Mouse (Mus musculus): ENCODE data around the gene Zfp579. TPM values are rescaled to one million over a fixed set of nuclear protein-coding genes. Genes with fewer than 3 reads are reported as not detected.

Gene Zfp579
- polyA plus RNA-seq, 1 experiment from 2014 or later, result 57.0 TPM

DNA sequence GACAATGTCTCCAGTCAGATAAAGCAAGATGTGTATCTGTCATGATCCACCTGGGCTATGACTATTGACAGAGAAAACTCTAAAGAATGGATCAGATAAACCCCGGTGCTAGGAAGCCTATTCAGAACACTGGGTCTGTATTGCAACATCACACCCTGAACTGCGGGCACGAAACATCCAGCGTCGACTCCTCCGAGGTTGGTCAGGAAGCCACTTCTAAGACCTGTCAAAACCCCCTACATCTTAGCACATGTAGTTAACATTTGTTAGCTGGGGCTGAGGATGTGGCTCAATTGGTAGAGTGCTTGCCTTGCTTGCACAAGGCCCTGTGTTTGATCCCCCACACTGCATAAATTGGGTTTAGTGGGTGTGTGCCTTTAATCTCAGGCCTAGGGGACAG lies 47.6 kb downstream of the Zfp579 start:
- Histone ChIP-seq H3K4me1 (peaks cover 3% of the 10 kb centered on the region; the same call in 1 of the 2 replicates), H3K27me3 (replicated peaks) (no peaks in the 10 kb centered on the region), H3K4me3 (replicated peaks) (no peak overlapping the region), H3K27ac (replicated peaks) (no peak overlapping the region), H3K9me3 (replicated peaks) (no peaks in the 10 kb centered on the region), H3K4me2 (no peak overlapping the region), H3K36me3 (no peaks in the 10 kb centered on the region), H3K9ac (replicated peaks) (no peak overlapping the region)
- WGBS, result 90% methylated on average over 6 of the region's 6 CpGs
- ATAC-seq (ENCODE audit: low FRiP score), result no peak

DNA sequence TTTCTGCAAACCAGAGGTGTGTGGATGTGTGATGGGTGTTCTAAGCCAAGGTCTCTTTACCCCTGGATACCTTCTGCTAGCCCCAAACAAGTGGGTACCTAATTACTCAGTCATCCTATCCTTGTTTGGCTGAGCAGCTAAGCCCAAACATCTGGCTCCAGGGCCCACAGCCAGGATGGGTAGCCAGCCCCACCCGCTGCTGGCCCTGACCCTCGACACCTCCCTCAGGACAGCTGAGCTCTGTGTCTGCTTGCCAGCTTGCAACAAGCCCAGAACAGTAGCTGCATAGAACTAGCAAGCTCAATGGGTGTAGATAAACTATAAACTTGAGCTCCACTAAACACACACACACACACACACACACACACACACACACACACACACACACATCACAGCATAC lies 48.1 kb downstream of the Zfp579 start:
- Histone ChIP-seq H3K9me3 (replicated peaks) (no peaks in the 10 kb centered on the region), H3K36me3 (no peaks in the 10 kb centered on the region), H3K27ac (replicated peaks) (no peak overlapping the region), H3K27me3 (replicated peaks) (no peaks in the 10 kb centered on the region), H3K4me2 (no peak overlapping the region), H3K4me3 (replicated peaks) (no peak overlapping the region), H3K4me1 (peaks cover 6% of the 10 kb centered on the region; the same call in 1 of the 2 replicates), H3K9ac (replicated peaks) (no peak overlapping the region)
- ATAC-seq (ENCODE audit: low FRiP score), result no peak
- WGBS, result 61% methylated on average over 2 of the region's 2 CpGs

DNA sequence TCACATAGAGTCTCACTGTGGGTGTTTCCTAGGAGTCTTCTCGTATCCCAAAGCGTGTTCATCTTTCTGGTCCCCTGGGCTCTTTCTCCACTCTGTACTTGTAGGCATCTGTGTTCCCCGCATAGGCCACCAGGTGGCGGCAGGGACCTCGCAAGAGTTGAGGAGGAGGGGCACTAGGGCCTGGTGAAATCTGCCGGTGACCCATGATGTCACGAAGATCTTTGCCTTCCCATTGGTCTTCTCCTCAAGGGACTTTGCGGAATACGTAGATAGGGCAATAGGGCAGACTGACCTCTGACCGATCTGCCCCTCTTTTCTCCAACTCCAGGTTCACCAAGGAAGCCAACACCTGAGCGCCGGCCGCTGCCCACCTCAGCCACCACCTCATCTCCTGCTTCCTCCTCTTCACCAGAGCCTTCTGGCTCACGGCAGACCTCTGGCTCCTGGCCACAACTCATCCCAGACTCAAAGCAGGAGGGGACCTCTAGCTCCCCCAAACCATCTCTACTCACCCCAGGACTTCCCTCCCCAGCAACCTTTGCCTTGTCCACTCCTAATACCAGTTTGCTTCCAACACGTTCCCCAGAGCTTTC lies 52.6 kb downstream of the Zfp579 start:
- Histone ChIP-seq H3K27me3 (replicated peaks) (no peaks in the 10 kb centered on the region), H3K4me3 (replicated peaks) (peak overlapping the region; percentile 37), H3K9ac (replicated peaks) (0 out of 2 replicates have a peak overlapping the region, but pooled peaks have one; percentile 20), H3K27ac (replicated peaks) (no peak overlapping the region), H3K36me3 (no peaks in the 10 kb centered on the region), H3K4me2 (peak overlapping the region; percentile 57), H3K9me3 (replicated peaks) (no peaks in the 10 kb centered on the region), H3K4me1 (peaks cover 6% of the 10 kb centered on the region; the same call in 1 of the 2 replicates)
- 22% methylated on average over 15 of the region's 15 CpGs for WGBS
- peak; percentile 76 for ATAC-seq (ENCODE audit: low FRiP score)

- Histone ChIP-seq H3K9me3 (replicated peaks) (no peaks in the 10 kb centered on the region), H3K4me3 (replicated peaks) (no peak overlapping the region), H3K27me3 (replicated peaks) (no peaks in the 10 kb centered on the region), H3K4me2 (no peak overlapping the region), H3K9ac (replicated peaks) (no peak overlapping the region), H3K36me3 (no peaks in the 10 kb centered on the region), H3K27ac (replicated peaks) (no peak overlapping the region), H3K4me1 (peaks cover 6% of the 10 kb centered on the region; the same call in 1 of the 2 replicates)
- ATAC-seq (ENCODE audit: low FRiP score), result no peak
- 56% methylated on average over 5 of the region's 5 CpGs for WGBS
Measured at GRCm38 (mm10) chr7:4942673-4943072, 53.3 kb downstream of the Zfp579 start.

DNA sequence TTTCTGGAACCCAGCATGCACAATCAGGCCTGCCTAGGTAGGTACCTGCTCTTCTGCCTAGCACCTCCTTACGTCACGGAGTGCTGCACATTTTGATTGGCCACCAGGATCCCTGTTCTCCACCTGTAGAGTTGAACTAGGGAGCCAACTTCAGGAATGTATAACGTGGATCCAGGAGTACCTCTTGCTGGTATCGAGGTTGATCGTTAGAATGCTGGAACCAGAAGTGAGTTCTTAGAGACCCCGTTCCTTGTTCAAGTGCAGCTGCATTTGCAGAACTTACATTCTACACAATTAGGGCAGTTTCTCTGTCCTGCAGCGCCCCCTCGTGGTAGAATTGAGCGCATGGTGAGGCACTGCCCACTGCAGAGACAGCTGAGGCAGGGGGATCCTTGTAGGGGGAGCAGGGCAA lies 55.9 kb downstream of the Zfp579 start:
- ATAC-seq (ENCODE audit: low FRiP score), result peak; percentile 64
- 16% methylated on average over 9 of the region's 9 CpGs for WGBS
- Histone ChIP-seq H3K27me3 (replicated peaks) (no peaks in the 10 kb centered on the region), H3K4me2 (no peak overlapping the region), H3K4me1 (peaks cover 6% of the 10 kb centered on the region; the same call in 1 of the 2 replicates), H3K4me3 (replicated peaks) (no peak overlapping the region), H3K27ac (replicated peaks) (no peak overlapping the region), H3K9ac (replicated peaks) (no peak overlapping the region), H3K9me3 (replicated peaks) (no peaks in the 10 kb centered on the region), H3K36me3 (no peaks in the 10 kb centered on the region)

GRCm38 (mm10) chr7:4938456-4938855 lies 57.5 kb downstream of the Zfp579 start:
- ATAC-seq (ENCODE audit: low FRiP score), result no peak
- whole genome bisulfite sequencing, result 36% methylated on average over 2 of the region's 2 CpGs
- no peak overlapping the region for H3K4me3 ChIP-seq (replicated peaks)

GRCm38 (mm10) chr7:4937392-4937791 lies 58.6 kb downstream of the Zfp579 start:
- H3K4me2 ChIP-seq, result no peak overlapping the region
- WGBS, result 79% methylated on average over 11 of the region's 11 CpGs
- H3K4me3 ChIP-seq (replicated peaks), result no peak overlapping the region
- no peaks in the 10 kb centered on the region for H3K4me1 ChIP-seq
- H3K9ac ChIP-seq (replicated peaks), result no peak overlapping the region
- no peak for ATAC-seq (ENCODE audit: low FRiP score)
- H3K36me3 ChIP-seq, result no peaks in the 10 kb centered on the region
- no peaks in the 10 kb centered on the region for H3K9me3 ChIP-seq (replicated peaks)
- no peaks in the 10 kb centered on the region for H3K27me3 ChIP-seq (replicated peaks)
- H3K27ac ChIP-seq (replicated peaks), result no peak overlapping the region

More at GRCm38 (mm10) chr7:4938456-4938855, 57.5 kb downstream of the Zfp579 start:
- H3K27me3 ChIP-seq (replicated peaks), result no peaks in the 10 kb centered on the region
- peaks cover 4% of the 10 kb centered on the region; the same call in 1 of the 2 replicates for H3K4me1 ChIP-seq
- no peaks in the 10 kb centered on the region for H3K9me3 ChIP-seq (replicated peaks)
- H3K36me3 ChIP-seq, result no peaks in the 10 kb centered on the region
- no peak overlapping the region for H3K9ac ChIP-seq (replicated peaks)
- no peak overlapping the region for H3K27ac ChIP-seq (replicated peaks)
- H3K4me2 ChIP-seq, result no peak overlapping the region

DNA sequence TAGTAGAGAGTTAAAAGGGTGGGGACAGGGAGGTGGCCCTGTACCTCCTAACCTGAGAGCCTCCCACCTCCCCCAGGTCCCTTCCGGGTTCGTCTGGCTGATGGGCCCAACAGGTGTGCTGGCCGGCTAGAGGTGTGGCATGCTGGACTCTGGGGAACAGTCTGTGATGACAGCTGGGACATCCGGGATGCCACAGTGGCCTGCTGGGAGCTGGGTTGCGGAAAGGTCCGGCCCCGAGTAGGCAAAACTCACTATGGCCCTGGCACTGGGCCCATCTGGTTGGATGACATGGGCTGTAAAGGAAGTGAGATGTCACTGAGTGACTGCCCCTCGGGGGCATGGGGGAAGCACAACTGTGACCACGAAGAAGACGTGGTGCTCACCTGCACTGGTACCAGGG lies 59.1 kb downstream of the Zfp579 start:
- H3K4me2 ChIP-seq, result no peak overlapping the region
- WGBS, result 81% methylated on average over 10 of the region's 10 CpGs
- no peak overlapping the region for H3K9ac ChIP-seq (replicated peaks)
- H3K4me1 ChIP-seq, result no peaks in the 10 kb centered on the region
- no peak overlapping the region for H3K4me3 ChIP-seq (replicated peaks)
- no peak overlapping the region for H3K27ac ChIP-seq (replicated peaks)
- H3K36me3 ChIP-seq, result no peaks in the 10 kb centered on the region
- ATAC-seq (ENCODE audit: low FRiP score), result no peak
- H3K27me3 ChIP-seq (replicated peaks), result no peaks in the 10 kb centered on the region
- H3K9me3 ChIP-seq (replicated peaks), result no peaks in the 10 kb centered on the region

- H3K4me1 ChIP-seq, result no peaks in the 10 kb centered on the region
- no peaks in the 10 kb centered on the region for H3K36me3 ChIP-seq
- H3K9ac ChIP-seq (replicated peaks), result no peak overlapping the region
- H3K4me3 ChIP-seq (replicated peaks), result no peak overlapping the region
- no peaks in the 10 kb centered on the region for H3K27me3 ChIP-seq (replicated peaks)
- WGBS, result 84% methylated on average over 4 of the region's 4 CpGs
- no peaks in the 10 kb centered on the region for H3K9me3 ChIP-seq (replicated peaks)
- H3K27ac ChIP-seq (replicated peaks), result no peak overlapping the region
- H3K4me2 ChIP-seq, result no peak overlapping the region
- no peak for ATAC-seq (ENCODE audit: low FRiP score)
Measured at GRCm38 (mm10) chr7:4934160-4934914, 61.6 kb downstream of the Zfp579 start.

Other genes with a start within 250 kb of the Zfp579 start
- 26.3 and 38.6 TPM in 2 replicates for gene Cox6b2, start 243.1 kb downstream of the Zfp579 start, polyA plus RNA-seq (2015; fragmentation: Nextera tagmentation; extraction: Ambion mirVana)
- gene Fam71e2, start 224.9 kb downstream of the Zfp579 start, polyA plus RNA-seq (2015; fragmentation: Nextera tagmentation; extraction: Ambion mirVana), result not detected in 2 replicates
- 0.90 and 1.0 TPM in 2 replicates for gene Il11, start 213.3 kb downstream of the Zfp579 start, polyA plus RNA-seq (2015; fragmentation: Nextera tagmentation; extraction: Ambion mirVana)
- not detected in 2 replicates for gene Tmem190, start 213.2 kb downstream of the Zfp579 start, polyA plus RNA-seq (2015; fragmentation: Nextera tagmentation; extraction: Ambion mirVana)
- gene Tmem238, start 206.5 kb downstream of the Zfp579 start, polyA plus RNA-seq (2015; fragmentation: Nextera tagmentation; extraction: Ambion mirVana), result 6.8 and 9.9 TPM in 2 replicates
- 224 and 255 TPM in 2 replicates for gene Rpl28, start 203.3 kb downstream of the Zfp579 start, polyA plus RNA-seq (2015; fragmentation: Nextera tagmentation; extraction: Ambion mirVana)
- gene Ube2s, start 183.6 kb downstream of the Zfp579 start, polyA plus RNA-seq (2015; fragmentation: Nextera tagmentation; extraction: Ambion mirVana), result 252 and 275 TPM in 2 replicates
- 10.6 and 11.3 TPM in 2 replicates for gene Shisa7, start 151.5 kb downstream of the Zfp579 start, polyA plus RNA-seq (2015; fragmentation: Nextera tagmentation; extraction: Ambion mirVana)
- 3.7 and 5.9 TPM in 2 replicates for gene Isoc2b, start 125.9 kb downstream of the Zfp579 start, polyA plus RNA-seq (2015; fragmentation: Nextera tagmentation; extraction: Ambion mirVana)
- 0.51 and 0.79 TPM in 2 replicates for gene Isoc2a, start 119.0 kb downstream of the Zfp579 start, polyA plus RNA-seq (2015; fragmentation: Nextera tagmentation; extraction: Ambion mirVana)
- gene Gm36210, start 89.6 kb downstream of the Zfp579 start, polyA plus RNA-seq (2015; fragmentation: Nextera tagmentation; extraction: Ambion mirVana), result 0.23 and 0.37 TPM in 2 replicates
- 3.1 and 4.0 TPM in 2 replicates for gene Zfp628, start 80.9 kb downstream of the Zfp579 start, polyA plus RNA-seq (2015; fragmentation: Nextera tagmentation; extraction: Ambion mirVana)
- gene Nat14, start 74.1 kb downstream of the Zfp579 start, polyA plus RNA-seq (2015; fragmentation: Nextera tagmentation; extraction: Ambion mirVana), result 30.8 and 36.3 TPM in 2 replicates
- 1.00 and 1.8 TPM in 2 replicates for gene Ssc5d, start 70.4 kb downstream of the Zfp579 start, polyA plus RNA-seq (2015; fragmentation: Nextera tagmentation; extraction: Ambion mirVana)
- gene Sbk2, start 31.8 kb downstream of the Zfp579 start, polyA plus RNA-seq (2015; fragmentation: Nextera tagmentation; extraction: Ambion mirVana), result 0.14 TPM in 1 of 2 replicates, not detected in the other
- 0.32 and 0.35 TPM in 2 replicates for gene Sbk3, start 25.0 kb downstream of the Zfp579 start, polyA plus RNA-seq (2015; fragmentation: Nextera tagmentation; extraction: Ambion mirVana)
- gene Zfp524, start 18.3 kb upstream of the Zfp579 start, polyA plus RNA-seq (2015; fragmentation: Nextera tagmentation; extraction: Ambion mirVana), result 7.3 and 9.9 TPM in 2 replicates
- 37.0 TPM in 2 replicates for gene Fiz1, start 18.5 kb upstream of the Zfp579 start, polyA plus RNA-seq (2015; fragmentation: Nextera tagmentation; extraction: Ambion mirVana)
- 0.15 and 1.4 TPM in 2 replicates for gene Gm44973, start 19.3 kb upstream of the Zfp579 start, polyA plus RNA-seq (2015; fragmentation: Nextera tagmentation; extraction: Ambion mirVana)
- 6.4 and 7.0 TPM in 2 replicates for gene Zfp865, start 24.2 kb upstream of the Zfp579 start, polyA plus RNA-seq (2015; fragmentation: Nextera tagmentation; extraction: Ambion mirVana)
- 60.0 and 75.7 TPM in 2 replicates for gene Ccdc106, start 24.4 kb upstream of the Zfp579 start, polyA plus RNA-seq (2015; fragmentation: Nextera tagmentation; extraction: Ambion mirVana)
- not detected in 2 replicates for gene 4632433K11Rik, start 38.0 kb upstream of the Zfp579 start, polyA plus RNA-seq (2015; fragmentation: Nextera tagmentation; extraction: Ambion mirVana)
- 7.7 and 9.0 TPM in 2 replicates for gene Zfp784, start 42.3 kb upstream of the Zfp579 start, polyA plus RNA-seq (2015; fragmentation: Nextera tagmentation; extraction: Ambion mirVana)
- 90.7 and 101 TPM in 2 replicates for gene Zfp580, start 55.4 kb upstream of the Zfp579 start, polyA plus RNA-seq (2015; fragmentation: Nextera tagmentation; extraction: Ambion mirVana)
- gene U2af2, start 66.0 kb upstream of the Zfp579 start, polyA plus RNA-seq (2015; fragmentation: Nextera tagmentation; extraction: Ambion mirVana), result 94.2 and 105 TPM in 2 replicates
- gene Epn1, start 84.1 kb upstream of the Zfp579 start, polyA plus RNA-seq (2015; fragmentation: Nextera tagmentation; extraction: Ambion mirVana), result 92.5 and 105 TPM in 2 replicates
- gene Rfpl4, start 120.8 kb upstream of the Zfp579 start, polyA plus RNA-seq (2015; fragmentation: Nextera tagmentation; extraction: Ambion mirVana), result not detected in 2 replicates
- 0.47 and 0.60 TPM in 2 replicates for gene Rasl2-9, start 129.8 kb upstream of the Zfp579 start, polyA plus RNA-seq (2015; fragmentation: Nextera tagmentation; extraction: Ambion mirVana)
- 0.05 and 0.13 TPM in 2 replicates for gene Vmn1r55, start 153.5 kb upstream of the Zfp579 start, polyA plus RNA-seq (2015; fragmentation: Nextera tagmentation; extraction: Ambion mirVana)
- gene Vmn1r56, start 200.6 kb upstream of the Zfp579 start, polyA plus RNA-seq (2015; fragmentation: Nextera tagmentation; extraction: Ambion mirVana), result not detected in 2 replicates
- not detected in 2 replicates for gene Vmn1r57, start 222.3 kb upstream of the Zfp579 start, polyA plus RNA-seq (2015; fragmentation: Nextera tagmentation; extraction: Ambion mirVana)